Mouse (Mus musculus) myocyte (in vitro differentiated cells): ENCODE results near the gene Eif2s2. TPM values are rescaled to one million over a fixed set of nuclear protein-coding genes. Genes with fewer than 3 reads are reported as not detected.
"Not testable (repeated sequence)": the region's sequence is repeated elsewhere in the genome, so short reads cannot be mapped to it uniquely, and the experiment has no call there.

Experiments used
- H3K27me3 ChIP-seq: one replicate; pipeline ENCODE4 v1.6.1; 2011; ENCODE audit not compliant: control insufficient read depth, insufficient read depth, insufficient read length
- H3K36me3 ChIP-seq: one replicate; pipeline ENCODE4 v1.6.1; 2011; ENCODE audit not compliant: control insufficient read depth, insufficient read depth
- H3K4me2 ChIP-seq: one replicate; pipeline ENCODE4 v1.6.1; 2011; ENCODE audit warnings: low read depth, control low read depth
- H3K4me3 ChIP-seq: one replicate; pipeline ENCODE4 v1.5.1; 2011; ENCODE audit warnings: mild to moderate bottlenecking, control low read depth, moderate library complexity
- H3K79me2 ChIP-seq: one replicate; pipeline ENCODE4 v1.6.1; 2011; ENCODE audit not compliant: control insufficient read depth, insufficient read depth
- H3ac ChIP-seq: one replicate; pipeline ENCODE4 v1.6.1; 2011; ENCODE audit not compliant: control insufficient read depth, insufficient read length
- CEBPB ChIP-seq: IDR thresholded peaks from 2 replicates; pipeline ENCODE4 v1.6.1; 2011; ENCODE audit warnings: mild to moderate bottlenecking, moderate library complexity; ENCODE audit not compliant: poor library complexity, insufficient read depth, severe bottlenecking
- E2F4 ChIP-seq: IDR thresholded peaks from one replicate; pipeline ENCODE4 v1.6.1; 2011; ENCODE audit warnings: mild to moderate bottlenecking, control low read depth, moderate library complexity; ENCODE audit not compliant: insufficient read depth
- MAX ChIP-seq: IDR thresholded peaks from one replicate; pipeline ENCODE4 v1.6.1; 2011; ENCODE audit warnings: low read depth, mild to moderate bottlenecking, control low read depth
- MYOD1 ChIP-seq, 3 experiments: IDR thresholded peaks; one replicate each; pipeline ENCODE4 v1.6.1; 2011; ENCODE audit warnings: control low read depth in 2 of 3, low read depth in 2 of 3, mild to moderate bottlenecking in 2 of 3, moderate library complexity in 1 of 3; ENCODE audit not compliant: insufficient read length in 2 of 3, control insufficient read depth in 1 of 3
- MYOG ChIP-seq, 3 experiments: IDR thresholded peaks; one replicate each; pipeline ENCODE4 v1.6.1; 2011; ENCODE audit warnings: control low read depth in 2 of 3, low read depth in 2 of 3, mild to moderate bottlenecking in 2 of 3; ENCODE audit not compliant: insufficient read length in 2 of 3, control insufficient read depth in 1 of 3, insufficient read depth in 1 of 3
- POLR2A ChIP-seq: IDR thresholded peaks from one replicate; pipeline ENCODE4 v1.6.1; 2011; ENCODE audit warnings: low read depth, mild to moderate bottlenecking, control low read depth, moderate library complexity; ENCODE audit not compliant: insufficient read length
- POLR2AphosphoS2 ChIP-seq: IDR thresholded peaks from one replicate; pipeline ENCODE4 v1.6.1; 2011; ENCODE audit warnings: low read depth, control low read depth; ENCODE audit not compliant: insufficient read length
- REST ChIP-seq: IDR thresholded peaks from one replicate; pipeline ENCODE4 v1.6.1; 2011; ENCODE audit warnings: mild to moderate bottlenecking, control low read depth, moderate library complexity; ENCODE audit not compliant: insufficient read depth, insufficient read length
- SRF ChIP-seq: IDR thresholded peaks from one replicate; pipeline ENCODE4 v1.6.1; 2011; ENCODE audit warnings: low read depth; ENCODE audit not compliant: control insufficient read depth, insufficient read length
- TCF12 ChIP-seq: IDR thresholded peaks from one replicate; pipeline ENCODE4 v1.6.1; 2011; ENCODE audit warnings: mild to moderate bottlenecking, control low read depth; ENCODE audit not compliant: poor library complexity, insufficient read depth, severe bottlenecking
- TCF3 ChIP-seq: IDR thresholded peaks from one replicate; pipeline ENCODE4 v1.6.1; 2011; ENCODE audit warnings: low read depth, control low read depth; ENCODE audit not compliant: insufficient read length
- USF1 ChIP-seq: IDR thresholded peaks from one replicate; pipeline ENCODE4 v1.6.1; 2011; ENCODE audit warnings: low read depth, mild to moderate bottlenecking, control low read depth, moderate library complexity
- polyA plus RNA-seq: library from polyadenylated mRNA; unstranded; fragments of >200 nt; fragmentation: generic; extraction: Trizol; gene quantifications from one replicate; pipeline ENCODE4 v1.2.1, GENCODE M21; 2012; ENCODE audit warnings: missing spikeins

Gene Eif2s2
- polyA plus RNA-seq, 1 experiment: 143 TPM

DNA sequence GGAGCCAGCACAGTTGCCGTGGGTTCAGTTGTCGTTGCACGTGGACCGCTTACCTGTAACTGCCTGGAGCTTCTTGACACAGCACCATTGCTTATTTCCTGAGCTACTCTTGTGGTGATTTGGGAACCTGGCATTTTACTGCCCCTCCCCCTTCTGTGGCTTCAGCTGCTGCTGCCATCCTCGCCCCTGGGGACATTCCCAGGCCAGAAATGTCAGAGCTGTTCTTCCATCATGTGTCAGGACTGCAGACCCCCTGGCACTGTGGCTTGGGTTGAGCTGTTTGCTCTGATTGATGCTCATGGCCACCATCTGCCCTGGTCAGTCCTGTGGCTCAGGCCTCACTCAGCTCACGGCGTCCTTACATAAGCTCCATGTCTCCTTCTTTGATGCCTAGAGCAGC lies 28.2 kb upstream of the Eif2s2 start:
- no peak overlapping the region for H3K4me3 ChIP-seq
- H3K4me2 ChIP-seq: no peak overlapping the region
- no peak for TF ChIP-seq SRF
- no peak for TF ChIP-seq MYOG (IDR thresholded peaks at IDR 0.05; ENCODE audit: control insufficient read depth in 1 of 3, insufficient read depth in 1 of 3, insufficient read length in 2 of 3, low read depth in 2 of 3)
- TF ChIP-seq CEBPB: no peak
- no peak for TF ChIP-seq POLR2A
- no peak for TF ChIP-seq E2F4
- no peak for TF ChIP-seq MYOD1 (IDR thresholded peaks at IDR 0.05; ENCODE audit: control insufficient read depth in 1 of 3, insufficient read length in 2 of 3, low read depth in 2 of 3)
- no peak for TF ChIP-seq TCF3
- TF ChIP-seq POLR2AphosphoS2: no peak
- no peak for TF ChIP-seq MAX
- peaks cover 6% of the 10 kb centered on the region for H3K27me3 ChIP-seq
- H3K36me3 ChIP-seq: no peaks in the 10 kb centered on the region
- no peak overlapping the region for H3ac ChIP-seq
- H3K79me2 ChIP-seq: no peaks in the 10 kb centered on the region

DNA sequence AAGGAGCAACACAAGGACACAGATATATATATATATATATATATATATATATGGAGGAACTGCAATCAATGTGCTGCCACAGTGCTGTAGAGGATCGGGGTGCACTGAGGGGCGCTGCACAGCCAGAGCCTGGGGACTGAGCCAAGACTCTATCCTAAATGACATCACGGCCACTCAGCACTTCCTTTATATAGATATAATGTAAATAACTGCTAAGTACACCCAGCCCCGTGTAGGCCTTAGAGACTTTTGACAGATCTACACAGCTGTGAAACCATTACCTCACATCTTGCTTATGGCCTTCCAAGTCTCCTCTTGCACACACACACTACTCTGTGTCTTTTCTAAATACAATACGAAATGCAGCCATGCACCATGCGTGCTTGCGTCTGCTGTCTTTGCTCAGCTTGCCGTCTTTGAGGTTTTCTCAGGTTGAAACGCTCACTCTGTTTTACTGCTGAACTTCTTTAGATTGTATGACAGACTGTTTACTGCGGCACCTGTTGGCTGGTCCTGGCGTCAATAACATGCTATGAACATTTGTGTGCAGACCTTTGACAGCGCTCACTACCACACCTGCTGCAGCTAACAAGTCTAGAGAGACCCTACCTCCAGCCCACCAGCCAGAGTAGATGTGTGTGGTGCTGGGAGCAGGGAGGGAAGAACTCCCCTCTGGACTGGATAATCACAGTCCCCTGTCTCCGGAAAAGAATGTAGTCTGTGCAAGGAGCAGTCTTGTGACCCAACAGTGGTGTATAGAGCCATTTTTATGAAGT lies 25.3 kb upstream of the Eif2s2 start:
- Histone ChIP-seq H3K4me3 (no peak overlapping the region), H3K27me3 (no peaks in the 10 kb centered on the region), H3K4me2 (no peak overlapping the region), H3ac (no peak overlapping the region), H3K36me3 (no peaks in the 10 kb centered on the region), H3K79me2 (no peaks in the 10 kb centered on the region)
- TF ChIP-seq CEBPB (no peak), TCF12 (no peak), POLR2A (no peak), MYOG (IDR thresholded peaks at IDR 0.05; ENCODE audit: control insufficient read depth in 1 of 3, insufficient read depth in 1 of 3, insufficient read length in 2 of 3, low read depth in 2 of 3) (no peak), USF1 (no peak), POLR2AphosphoS2 (no peak), SRF (no peak), MAX (no peak), REST (no peak), E2F4 (no peak), TCF3 (no peak), MYOD1 (IDR thresholded peaks at IDR 0.05; ENCODE audit: control insufficient read depth in 1 of 3, insufficient read length in 2 of 3, low read depth in 2 of 3) (no peak)

DNA sequence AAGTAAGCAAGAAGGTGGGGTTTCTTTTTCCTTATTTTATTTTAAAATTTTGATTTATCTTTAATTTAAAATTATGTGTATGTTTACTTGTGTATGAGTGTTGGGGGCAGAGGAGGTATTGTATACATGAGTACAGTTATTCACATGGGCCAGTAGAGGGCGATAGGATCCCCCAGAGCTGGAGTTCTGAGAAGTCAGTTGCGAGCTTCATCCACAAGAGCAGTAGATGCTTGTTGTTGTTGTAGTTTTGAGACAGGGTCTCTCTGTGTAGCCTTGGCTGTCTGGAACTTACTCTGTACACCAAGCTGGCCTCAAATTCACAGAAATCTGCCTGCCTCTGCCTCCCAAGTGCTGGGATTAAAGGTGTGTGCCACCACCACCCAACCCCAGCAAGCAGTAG lies 23.8 kb upstream of the Eif2s2 start:
- Histone ChIP-seq H3K4me2 (no peak overlapping the region), H3K27me3 (no peaks in the 10 kb centered on the region), H3ac (no peak overlapping the region), H3K79me2 (no peaks in the 10 kb centered on the region), H3K4me3 (no peak overlapping the region), H3K36me3 (no peaks in the 10 kb centered on the region)
- TF ChIP-seq TCF12: no peak
- TF ChIP-seq MAX: no peak
- no peak for TF ChIP-seq POLR2AphosphoS2
- no peak for TF ChIP-seq MYOG (IDR thresholded peaks at IDR 0.05; ENCODE audit: control insufficient read depth in 1 of 3, insufficient read depth in 1 of 3, insufficient read length in 2 of 3, low read depth in 2 of 3)
- no peak for TF ChIP-seq MYOD1 (IDR thresholded peaks at IDR 0.05; ENCODE audit: control insufficient read depth in 1 of 3, insufficient read length in 2 of 3, low read depth in 2 of 3)
- no peak for TF ChIP-seq POLR2A
- no peak for TF ChIP-seq CEBPB
- no peak for TF ChIP-seq USF1
- no peak for TF ChIP-seq E2F4
- no peak for TF ChIP-seq TCF3
- TF ChIP-seq SRF: no peak
- no peak for TF ChIP-seq REST

GRCm38 (mm10) chr2:154915922-154916541 lies 23.3 kb upstream of the Eif2s2 start:
- TF ChIP-seq SRF (no peak), TCF3 (no peak), REST (no peak), POLR2A (no peak), E2F4 (no peak), MAX (no peak)
- Histone ChIP-seq H3K4me2 (no peak overlapping the region), H3K4me3 (no peak overlapping the region), H3K27me3 (no peaks in the 10 kb centered on the region), H3K36me3 (no peaks in the 10 kb centered on the region), H3ac (no peak overlapping the region), H3K79me2 (no peaks in the 10 kb centered on the region)

DNA sequence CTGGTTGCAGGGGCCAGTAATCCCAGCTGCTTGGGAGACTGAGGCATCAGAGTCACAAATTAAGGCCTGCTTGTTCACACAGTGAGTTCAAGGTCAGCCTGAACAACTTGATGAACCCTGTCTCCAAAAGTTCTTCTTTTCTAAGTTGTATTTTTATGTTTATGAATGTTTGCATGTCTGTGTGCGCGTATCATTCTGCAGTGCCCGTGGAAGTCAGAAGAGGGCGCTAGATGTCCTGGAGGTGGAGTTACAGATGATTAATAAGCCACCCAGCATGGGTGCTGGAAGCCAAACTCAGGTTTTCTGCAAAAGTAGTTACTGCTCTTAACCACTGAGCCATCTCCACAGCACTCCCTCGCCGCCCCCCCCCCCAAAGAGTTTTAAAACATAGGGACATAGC lies 17.1 kb upstream of the Eif2s2 start:
- Histone ChIP-seq H3K4me2 (no peak overlapping the region), H3K27me3 (no peaks in the 10 kb centered on the region), H3K4me3 (no peak overlapping the region), H3K36me3 (no peaks in the 10 kb centered on the region), H3K79me2 (no peaks in the 10 kb centered on the region), H3ac (no peak overlapping the region)
- TF ChIP-seq REST: no peak
- TF ChIP-seq MYOD1 (IDR thresholded peaks at IDR 0.05; ENCODE audit: control insufficient read depth in 1 of 3, insufficient read length in 2 of 3, low read depth in 2 of 3): no peak

DNA sequence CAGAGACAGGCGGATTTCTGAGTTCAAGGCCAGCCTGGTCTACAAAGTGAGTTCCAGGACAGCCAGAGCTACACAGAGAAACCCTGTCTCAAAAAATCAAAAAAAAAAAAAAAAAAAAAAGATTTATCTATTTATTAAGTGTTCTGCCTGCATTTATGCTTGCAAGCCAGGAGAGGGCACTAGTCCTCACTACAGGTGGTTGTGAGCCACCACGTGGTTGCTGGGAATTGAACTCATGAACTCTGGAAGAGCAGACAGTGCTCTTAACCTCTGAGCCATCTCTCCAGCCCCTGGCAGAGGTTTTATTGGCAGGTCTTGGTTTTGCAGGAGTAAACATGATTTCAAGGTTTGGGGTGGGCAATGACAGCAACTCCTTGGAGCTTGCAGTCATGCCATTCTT lies 15.5 kb upstream of the Eif2s2 start:
- not testable (repeated sequence) for H3K27me3 ChIP-seq, H3K36me3 ChIP-seq, H3K4me3 ChIP-seq, H3ac ChIP-seq, H3K4me2 ChIP-seq, H3K79me2 ChIP-seq
